Mouse (Mus musculus) thymus, adult 2 months (tissue): Measurements from ENCODE around the gene Cyfip1.

Experiments used
- CTCF ChIP-seq: fragments of 200-500 bp; IDR thresholded peaks from 2 replicates; pipeline ENCODE4 v1.5.1; 2012; ENCODE audit warnings: mild to moderate bottlenecking, control low read depth, low read length, moderate library complexity, borderline replicate concordance; ENCODE audit not compliant: control insufficient read depth, poor library complexity, insufficient read depth; ENCODE audit errors: extremely low read depth
- POLR2A ChIP-seq: fragments of 200-500 bp; IDR thresholded peaks from 2 replicates; pipeline ENCODE4 v1.6.1; 2012; ENCODE audit warnings: mild to moderate bottlenecking, low read length, control low read depth, moderate library complexity; ENCODE audit not compliant: control insufficient read depth, poor library complexity, insufficient read depth; ENCODE audit errors: extremely low read depth

DNA sequence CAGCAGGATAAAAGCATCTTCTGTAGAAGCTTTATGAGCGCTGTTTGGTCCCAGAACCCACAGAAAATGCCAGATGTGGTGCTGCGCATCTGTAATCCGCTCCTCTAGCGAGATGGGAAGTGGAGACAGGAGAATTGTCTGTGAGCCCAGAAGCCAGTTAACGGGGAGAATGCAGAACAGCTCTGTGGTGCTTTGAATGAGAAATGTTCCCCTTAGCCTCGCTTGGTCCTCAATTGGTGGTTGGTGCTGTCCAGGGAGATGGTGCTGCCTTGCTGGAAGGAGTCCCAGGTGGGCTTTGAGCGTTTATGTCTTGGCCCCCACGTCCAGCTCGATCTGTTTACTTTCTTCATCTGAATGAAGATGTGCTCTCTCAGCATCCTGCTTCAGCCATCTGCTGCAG, 39.3 kb downstream of the Cyfip1 start:
- TF ChIP-seq CTCF (no peak), POLR2A (no peak)
